Mouse (Mus musculus): ENCODE measurements around the gene Rps28. TPM values are rescaled to one million over a fixed set of nuclear protein-coding genes. Genes with fewer than 3 reads are reported as not detected.

The Rps28 gene
- total RNA-seq, 4 experiments from 2014 or later: 686 to 890 (median 782) TPM

DNA sequence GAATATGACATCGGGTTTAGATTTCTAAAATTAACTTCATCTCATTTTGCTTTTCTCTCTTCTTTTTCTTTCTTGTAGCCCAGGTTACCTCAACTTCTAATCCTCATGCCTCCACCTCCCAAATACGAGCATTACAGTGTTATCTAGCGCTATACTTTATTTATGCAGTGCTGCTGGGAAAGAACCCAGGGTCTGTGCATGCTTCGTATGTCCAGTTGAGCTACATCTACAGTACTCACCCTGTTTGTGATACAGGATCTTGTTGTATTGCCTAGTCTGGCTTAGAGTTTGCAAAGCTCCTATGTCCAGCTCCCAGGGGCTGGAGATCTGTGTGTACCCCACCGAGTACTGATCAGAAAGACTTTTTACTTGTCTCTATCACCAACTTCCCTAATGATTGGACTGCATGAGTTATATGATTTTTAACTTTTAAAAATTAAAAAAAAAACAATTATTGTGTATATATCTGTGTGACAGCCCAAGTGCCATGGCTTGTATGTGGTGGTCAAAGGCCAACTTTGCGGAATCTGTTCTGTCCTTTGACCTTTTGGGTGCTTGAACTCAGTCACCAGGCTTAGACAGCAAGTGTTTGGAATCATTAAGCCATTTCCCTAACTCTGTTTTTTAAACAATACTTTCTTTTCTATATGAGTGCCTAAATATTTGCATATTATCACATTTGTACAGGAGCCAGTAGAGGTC lies 50.3 kb downstream of the Rps28 start:
- DNase-seq (ENCODE audit: low spot score in 2 of 2): no peak

DNA sequence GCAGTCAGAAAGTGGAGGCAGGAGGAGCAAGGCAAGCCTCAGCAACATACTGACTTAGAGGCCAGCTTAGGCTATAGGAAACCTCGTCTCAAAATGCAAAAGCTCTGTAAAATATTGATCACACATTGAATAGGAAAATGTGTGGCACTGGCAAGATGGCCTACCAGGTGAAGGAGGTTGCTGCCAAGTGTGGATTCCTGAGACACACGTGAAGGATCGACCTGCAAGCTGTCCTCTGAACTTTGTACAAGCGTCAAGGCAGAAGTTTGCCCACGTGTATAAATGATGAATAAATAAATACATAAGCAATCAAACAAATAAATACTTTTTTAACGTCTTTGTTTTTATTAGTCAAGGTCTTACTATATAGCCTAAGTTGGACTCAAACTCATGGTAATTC lies 50.9 kb downstream of the Rps28 start:
- no peak for DNase-seq (ENCODE audit: low spot score in 2 of 2)

- DNase-seq (ENCODE audit: low spot score in 2 of 2): no peak
Measured at GRCm38 (mm10) chr17:33771617-33772016, 52.7 kb downstream of the Rps28 start.

Other genes with a start within 250 kb of the Rps28 start
- 10 to 100 TPM; 51.2 to 62.6 (median 52.6) TPM for gene Zfp414, start 195.5 kb downstream of the Rps28 start, total RNA-seq (2022)
- gene Pram1, start 186.5 kb downstream of the Rps28 start, total RNA-seq (2022): 1 to 10 TPM in 2 of 4 experiments, under 1 TPM in 2; 0.36 to 1.3 (median 0.96) TPM
- 100 to 1,000 TPM; 131 to 157 (median 141) TPM for gene Hnrnpm, start 137.7 kb downstream of the Rps28 start, total RNA-seq (2022)
- 10 to 100 TPM; 73.7 to 87.2 (median 80.7) TPM for gene March2, start 105.9 kb downstream of the Rps28 start, total RNA-seq (2022)
- 100 to 1,000 TPM; 272 to 320 (median 292) TPM for gene Rab11b, start 64.0 kb downstream of the Rps28 start, total RNA-seq (2022)
- gene Angptl4, start 42.7 kb downstream of the Rps28 start, total RNA-seq (2022): 1 to 10 TPM; 1.7 to 3.0 (median 2.2) TPM
- gene Kank3, start 14.0 kb downstream of the Rps28 start, total RNA-seq (2022): 10 to 100 TPM; 26.9 to 41.2 (median 31.4) TPM
- gene Ndufa7, start within 50 bp of the Rps28 start, total RNA-seq (2022): 100 to 1,000 TPM; 196 to 215 (median 203) TPM
- gene Cd320, start 18.5 kb upstream of the Rps28 start, total RNA-seq (2022): 10 to 100 TPM; 22.8 to 26.0 (median 25.1) TPM
- gene Gm7029, start 49.3 kb upstream of the Rps28 start, total RNA-seq (2022): not detected
- gene Kifc1, start 66.1 kb upstream of the Rps28 start, total RNA-seq (2022): 1 to 10 TPM; 1.9 to 2.6 (median 2.5) TPM
- 1 to 10 TPM in 2 of 4 experiments, not detected in 2; 1.4 to 1.8 TPM for gene Platr17, start 80.6 kb upstream of the Rps28 start, total RNA-seq (2022)
- 10 to 100 TPM; 24.2 to 27.1 (median 26.1) TPM for gene Daxx, start 84.9 kb upstream of the Rps28 start, total RNA-seq (2022)
- 10 to 100 TPM; 39.9 to 87.4 (median 58.2) TPM for gene Tapbp, start 91.3 kb upstream of the Rps28 start, total RNA-seq (2022)
- gene Zbtb22, start 91.3 kb upstream of the Rps28 start, total RNA-seq (2022): 10 to 100 TPM; 28.8 to 36.0 (median 32.5) TPM
- gene Rgl2, start 105.0 kb upstream of the Rps28 start, total RNA-seq (2022): 10 to 100 TPM; 64.3 to 90.9 (median 81.8) TPM
- gene Pfdn6, start 115.8 kb upstream of the Rps28 start, total RNA-seq (2022): 10 to 100 TPM; 68.7 to 93.1 (median 76.1) TPM
- gene Wdr46, start 116.1 kb upstream of the Rps28 start, total RNA-seq (2022): 10 to 100 TPM; 13.2 to 17.4 (median 14.9) TPM
- 1 to 10 TPM; 4.7 to 7.4 (median 6.9) TPM for gene B3galt4, start 126.9 kb upstream of the Rps28 start, total RNA-seq (2022)
- gene Vps52, start 131.2 kb upstream of the Rps28 start, total RNA-seq (2022): 10 to 100 TPM; 81.4 to 91.3 (median 81.9) TPM
- 100 to 1,000 TPM; 273 to 401 (median 339) TPM for gene Rps18, start 131.4 kb upstream of the Rps28 start, total RNA-seq (2022)
- 100 to 1,000 TPM in 1 of 4 experiments, 10 to 100 TPM in 3; 29.6 to 138 (median 63.9) TPM for gene H2-K1, start 175.8 kb upstream of the Rps28 start, total RNA-seq (2022)
- gene Ring1, start 200.1 kb upstream of the Rps28 start, total RNA-seq (2022): 10 to 100 TPM; 34.8 to 44.1 (median 42.7) TPM
- 10 to 100 TPM; 57.9 to 62.2 (median 58.3) TPM for gene H2-Ke6, start 203.5 kb upstream of the Rps28 start, total RNA-seq (2022)
- 100 to 1,000 TPM in 1 of 4 experiments, 10 to 100 TPM in 3; 77.1 to 106 (median 92.6) TPM for gene Slc39a7, start 207.1 kb upstream of the Rps28 start, total RNA-seq (2022)
- 10 to 100 TPM; 70.8 to 85.4 (median 78.0) TPM for gene Rxrb, start 207.2 kb upstream of the Rps28 start, total RNA-seq (2022)
- 10 to 100 TPM; 22.6 to 30.2 (median 27.5) TPM for gene Col11a2, start 214.9 kb upstream of the Rps28 start, total RNA-seq (2022)

Measured in layer of hippocampus, adult 8-10 months (tissue).